Mouse (Mus musculus): Measurements from ENCODE around the gene Sh3glb2.

Sh3glb2 gene

GRCm38 (mm10) chr2:30342061-30342460 is 17.1 kb downstream of the Sh3glb2 start:
- no peak for DNase-seq (ENCODE audit: low read depth)

DNA sequence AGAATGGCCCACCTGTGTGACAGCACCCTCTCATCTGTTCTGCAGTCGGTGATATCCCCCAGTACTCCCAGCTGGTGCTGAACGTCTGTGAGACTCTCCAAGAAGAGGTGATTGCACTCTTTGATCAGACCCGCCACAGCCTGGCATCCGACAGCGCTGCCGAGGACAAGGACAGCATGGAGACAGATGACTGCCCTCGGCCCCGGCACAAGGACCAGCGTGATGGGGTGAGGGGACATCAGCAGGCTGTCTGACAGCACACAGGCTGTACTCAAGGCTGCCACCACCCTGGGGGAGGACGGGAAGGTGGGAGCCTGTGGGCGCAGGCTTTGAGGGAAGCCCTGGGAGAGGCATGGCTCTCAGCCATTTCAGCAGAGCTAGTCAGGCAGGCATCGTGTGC is 22.0 kb downstream of the Sh3glb2 start:
- DNase-seq (ENCODE audit: low read depth): no peak

GRCm38 (mm10) chr2:30336174-30336915 is 22.8 kb downstream of the Sh3glb2 start:
- DNase-seq (ENCODE audit: low read depth): no peak

DNA sequence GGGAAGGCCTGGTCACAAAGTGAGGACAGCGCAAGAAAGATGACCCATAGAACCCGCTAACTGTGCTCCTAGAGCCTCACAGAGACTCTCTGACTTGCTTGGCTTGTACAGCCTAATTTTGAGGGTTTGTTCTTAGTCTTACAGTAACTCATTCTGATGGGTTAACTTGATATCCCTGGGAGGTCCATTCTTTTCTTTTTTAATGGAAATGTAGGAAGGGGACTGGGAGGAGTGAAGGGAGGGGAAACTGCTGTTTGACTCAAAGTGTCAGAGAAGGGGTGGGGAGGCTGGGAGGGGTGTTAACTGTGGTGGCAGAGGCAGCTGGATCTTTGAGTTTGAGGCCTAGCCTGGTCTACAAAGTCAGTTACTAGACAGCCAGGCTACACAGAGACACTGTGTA is 23.8 kb downstream of the Sh3glb2 start:
- no peak for DNase-seq (ENCODE audit: low read depth)

DNA sequence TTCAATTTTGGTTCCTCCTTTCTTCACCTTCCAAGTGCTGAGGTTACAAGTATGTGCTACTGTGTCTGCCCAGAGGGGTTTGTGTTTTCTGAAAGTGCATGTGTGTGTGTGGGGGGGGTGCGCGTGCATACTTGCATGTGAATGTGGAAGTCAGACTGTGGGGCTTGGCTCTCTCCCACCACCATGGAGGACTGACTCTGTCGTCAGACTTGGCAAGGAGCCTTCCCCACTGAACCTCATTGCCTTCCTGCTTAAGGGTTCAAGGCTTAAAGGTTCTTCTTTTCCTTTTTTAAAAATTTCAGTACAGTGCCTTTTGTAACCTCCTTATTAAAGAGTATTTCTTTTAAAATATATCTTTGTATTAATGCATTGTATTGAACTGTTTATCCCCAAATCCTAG is 30.3 kb downstream of the Sh3glb2 start:
- no peak for DNase-seq (ENCODE audit: low read depth)

DNA sequence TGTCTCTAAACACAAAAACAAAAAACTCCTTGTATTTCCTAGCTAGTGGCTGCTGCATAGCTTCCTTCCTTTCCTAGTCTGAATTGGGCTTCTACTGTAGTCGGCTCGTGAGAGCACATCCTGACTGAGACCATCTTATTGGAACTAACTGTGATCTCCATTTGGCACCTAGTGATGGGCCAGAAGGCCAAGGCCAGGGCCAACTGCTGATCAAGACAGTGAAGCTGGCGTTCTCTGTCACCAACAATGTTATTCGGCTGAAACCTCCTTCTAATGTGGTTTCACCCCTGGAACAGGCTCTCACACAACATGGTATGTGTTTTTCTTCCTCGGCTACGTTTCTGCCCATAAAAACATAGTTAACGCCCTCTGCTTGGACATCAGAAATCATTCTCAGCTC is 31.9 kb downstream of the Sh3glb2 start:
- no peak for DNase-seq (ENCODE audit: low read depth)

GRCm38 (mm10) chr2:30325296-30325695 is 33.8 kb downstream of the Sh3glb2 start:
- no peak for DNase-seq (ENCODE audit: low read depth)

GRCm38 (mm10) chr2:30323111-30323510 is 36.0 kb downstream of the Sh3glb2 start:
- no peak for DNase-seq (ENCODE audit: low read depth)

DNA sequence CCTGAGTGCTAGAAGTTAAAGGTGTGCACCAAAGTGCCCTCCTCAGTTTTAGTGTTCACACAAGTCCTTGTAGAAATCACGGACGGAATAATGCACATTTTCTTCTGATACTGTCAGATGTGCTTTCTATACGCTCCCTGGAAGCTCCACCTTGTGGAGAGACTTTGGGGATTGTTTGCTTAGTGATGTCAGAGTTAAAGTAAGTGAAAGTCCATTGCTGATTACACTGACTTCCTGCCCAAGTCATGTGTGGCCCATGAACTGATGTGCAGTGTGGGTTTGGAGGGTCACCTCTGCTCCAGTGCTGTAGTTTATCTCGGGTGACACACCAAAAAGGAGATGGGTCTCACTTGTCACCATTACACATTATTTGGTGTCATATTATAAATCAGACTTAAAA is 39.9 kb downstream of the Sh3glb2 start:
- no peak for DNase-seq (ENCODE audit: low read depth)

GRCm38 (mm10) chr2:30316955-30317354 is 42.2 kb downstream of the Sh3glb2 start:
- no peak for DNase-seq (ENCODE audit: low read depth)

GRCm38 (mm10) chr2:30316136-30316535 is 43.0 kb downstream of the Sh3glb2 start:
- DNase-seq (ENCODE audit: low read depth): no peak

DNA sequence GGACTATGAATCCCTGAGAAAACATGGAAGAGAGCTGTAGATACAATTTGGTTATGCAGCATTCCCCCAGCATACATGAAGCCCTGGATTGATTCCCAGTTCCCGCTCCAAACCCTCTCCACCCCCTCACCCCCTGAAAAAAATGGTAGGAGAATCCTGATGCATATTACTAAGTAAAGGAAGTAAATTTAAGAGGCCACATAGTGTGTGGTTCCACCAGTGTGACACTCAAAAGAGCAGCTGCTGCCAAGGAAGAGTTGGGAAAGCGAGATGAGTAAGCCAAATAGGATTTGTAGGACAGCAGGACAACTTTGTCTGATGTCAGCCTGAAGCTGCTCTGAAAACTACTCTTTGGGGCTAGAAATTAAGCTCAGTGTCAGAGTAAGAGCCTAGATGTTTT is 47.7 kb downstream of the Sh3glb2 start:
- no peak for DNase-seq (ENCODE audit: low read depth)

- DNase-seq (ENCODE audit: low read depth): no peak
Measured at GRCm38 (mm10) chr2:30309351-30309750, 49.8 kb downstream of the Sh3glb2 start.

GRCm38 (mm10) chr2:30306087-30306486 is 53.0 kb downstream of the Sh3glb2 start:
- no peak for DNase-seq (ENCODE audit: low read depth)

- DNase-seq (ENCODE audit: low read depth): no peak
Measured at GRCm38 (mm10) chr2:30299966-30300365, 59.2 kb downstream of the Sh3glb2 start.

GRCm38 (mm10) chr2:30299525-30299924 is 59.6 kb downstream of the Sh3glb2 start:
- DNase-seq (ENCODE audit: low read depth): no peak
